Mouse (Mus musculus): Measurements from ENCODE around the gene Phlpp1. TPM values are rescaled to one million over a fixed set of nuclear protein-coding genes. Genes with fewer than 3 reads are reported as not detected.

Gene Phlpp1
- polyA plus RNA-seq, 1 experiment from 2014 or later, result 4.8 TPM

- ATAC-seq (ENCODE audit: low FRiP score, low TSS enrichment), result no peak
- Histone ChIP-seq H3K4me3 (ENCODE audit: low read length) (no peak overlapping the region), H3K27ac (ENCODE audit: low read depth, low read length) (no peak overlapping the region), H3K9ac (ENCODE audit: low read depth, low read length) (no peak overlapping the region), H3K4me2 (replicated peaks; ENCODE audit: low read depth, low read length) (no peak overlapping the region), H3K36me3 (ENCODE audit: control insufficient read depth, insufficient read depth, low read length) (no peaks in the 10 kb centered on the region), H3K4me1 (ENCODE audit: control insufficient read depth, insufficient read depth, low read length) (0 out of 2 replicates have a peak, but pooled peaks cover 5% of the 10 kb centered on the region), H3K27me3 (ENCODE audit: control insufficient read depth, insufficient read depth, low read length) (no peaks in the 10 kb centered on the region), H3K9me3 (ENCODE audit: control insufficient read depth, low read length) (no peaks in the 10 kb centered on the region)
- WGBS, result 90% methylated on average over 5 of the region's 5 CpGs
Measured at GRCm38 (mm10) chr1:106211146-106211545, 39.6 kb downstream of the Phlpp1 start.

GRCm38 (mm10) chr1:106220431-106220830 is 48.9 kb downstream of the Phlpp1 start:
- Histone ChIP-seq H3K4me2 (replicated peaks; ENCODE audit: low read depth, low read length) (no peak overlapping the region), H3K27me3 (ENCODE audit: control insufficient read depth, insufficient read depth, low read length) (no peaks in the 10 kb centered on the region), H3K36me3 (ENCODE audit: control insufficient read depth, insufficient read depth, low read length) (no peaks in the 10 kb centered on the region), H3K9me3 (ENCODE audit: control insufficient read depth, low read length) (0 out of 2 replicates have a peak, but pooled peaks cover 5% of the 10 kb centered on the region), H3K27ac (ENCODE audit: low read depth, low read length) (no peak overlapping the region), H3K4me3 (ENCODE audit: low read length) (no peak overlapping the region), H3K9ac (ENCODE audit: low read depth, low read length) (no peak overlapping the region), H3K4me1 (ENCODE audit: control insufficient read depth, insufficient read depth, low read length) (no peaks in the 10 kb centered on the region)
- no peak for ATAC-seq (ENCODE audit: low FRiP score, low TSS enrichment)
- WGBS, result 76% methylated on average over 6 of the region's 6 CpGs

- WGBS, result 90% methylated on average over 1 of the region's 1 CpGs
- H3K4me1 ChIP-seq (ENCODE audit: control insufficient read depth, insufficient read depth, low read length), result no peaks in the 10 kb centered on the region
- ATAC-seq (ENCODE audit: low FRiP score, low TSS enrichment), result no peak
- H3K27me3 ChIP-seq (ENCODE audit: control insufficient read depth, insufficient read depth, low read length), result no peaks in the 10 kb centered on the region
- no peak overlapping the region for H3K27ac ChIP-seq (ENCODE audit: low read depth, low read length)
- 0 out of 2 replicates have a peak, but pooled peaks cover 5% of the 10 kb centered on the region for H3K9me3 ChIP-seq (ENCODE audit: control insufficient read depth, low read length)
- H3K9ac ChIP-seq (ENCODE audit: low read depth, low read length), result no peak overlapping the region
- H3K4me3 ChIP-seq (ENCODE audit: low read length), result no peak overlapping the region
- H3K36me3 ChIP-seq (ENCODE audit: control insufficient read depth, insufficient read depth, low read length), result no peaks in the 10 kb centered on the region
- H3K4me2 ChIP-seq (replicated peaks; ENCODE audit: low read depth, low read length), result no peak overlapping the region
Measured at GRCm38 (mm10) chr1:106221371-106221770, 49.8 kb downstream of the Phlpp1 start.

GRCm38 (mm10) chr1:106221964-106222363 is 50.4 kb downstream of the Phlpp1 start:
- Histone ChIP-seq H3K4me2 (replicated peaks; ENCODE audit: low read depth, low read length) (no peak overlapping the region), H3K4me3 (ENCODE audit: low read length) (no peak overlapping the region), H3K9ac (ENCODE audit: low read depth, low read length) (no peak overlapping the region), H3K9me3 (ENCODE audit: control insufficient read depth, low read length) (0 out of 2 replicates have a peak, but pooled peaks cover 5% of the 10 kb centered on the region), H3K36me3 (ENCODE audit: control insufficient read depth, insufficient read depth, low read length) (no peaks in the 10 kb centered on the region), H3K4me1 (ENCODE audit: control insufficient read depth, insufficient read depth, low read length) (no peaks in the 10 kb centered on the region), H3K27me3 (ENCODE audit: control insufficient read depth, insufficient read depth, low read length) (no peaks in the 10 kb centered on the region), H3K27ac (ENCODE audit: low read depth, low read length) (no peak overlapping the region)
- no peak for ATAC-seq (ENCODE audit: low FRiP score, low TSS enrichment)
- WGBS, result 23% methylated on average over 2 of the region's 2 CpGs

GRCm38 (mm10) chr1:106226613-106227012 is 55.1 kb downstream of the Phlpp1 start:
- Histone ChIP-seq H3K9me3 (ENCODE audit: control insufficient read depth, low read length) (0 out of 2 replicates have a peak, but pooled peaks cover 5% of the 10 kb centered on the region), H3K9ac (ENCODE audit: low read depth, low read length) (no peak overlapping the region), H3K27me3 (ENCODE audit: control insufficient read depth, insufficient read depth, low read length) (no peaks in the 10 kb centered on the region), H3K4me2 (replicated peaks; ENCODE audit: low read depth, low read length) (no peak overlapping the region), H3K36me3 (ENCODE audit: control insufficient read depth, insufficient read depth, low read length) (no peaks in the 10 kb centered on the region), H3K27ac (ENCODE audit: low read depth, low read length) (no peak overlapping the region), H3K4me1 (ENCODE audit: control insufficient read depth, insufficient read depth, low read length) (no peaks in the 10 kb centered on the region), H3K4me3 (ENCODE audit: low read length) (no peak overlapping the region)
- ATAC-seq (ENCODE audit: low FRiP score, low TSS enrichment), result no peak
- 71% methylated on average over 7 of the region's 7 CpGs for WGBS

GRCm38 (mm10) chr1:106230313-106230712 is 58.8 kb downstream of the Phlpp1 start:
- Histone ChIP-seq H3K27me3 (ENCODE audit: control insufficient read depth, insufficient read depth, low read length) (no peaks in the 10 kb centered on the region), H3K9ac (ENCODE audit: low read depth, low read length) (no peak overlapping the region), H3K4me1 (ENCODE audit: control insufficient read depth, insufficient read depth, low read length) (no peaks in the 10 kb centered on the region), H3K27ac (ENCODE audit: low read depth, low read length) (no peak overlapping the region), H3K36me3 (ENCODE audit: control insufficient read depth, insufficient read depth, low read length) (no peaks in the 10 kb centered on the region), H3K4me2 (replicated peaks; ENCODE audit: low read depth, low read length) (no peak overlapping the region), H3K9me3 (ENCODE audit: control insufficient read depth, low read length) (no peaks in the 10 kb centered on the region), H3K4me3 (ENCODE audit: low read length) (no peak overlapping the region)
- WGBS, result 87% methylated on average over 3 of the region's 3 CpGs
- ATAC-seq (ENCODE audit: low FRiP score, low TSS enrichment), result no peak

GRCm38 (mm10) chr1:106231345-106231744 is 59.8 kb downstream of the Phlpp1 start:
- 88% methylated on average over 5 of the region's 5 CpGs for WGBS
- no peak for ATAC-seq (ENCODE audit: low FRiP score, low TSS enrichment)
- Histone ChIP-seq H3K4me2 (replicated peaks; ENCODE audit: low read depth, low read length) (no peak overlapping the region), H3K4me1 (ENCODE audit: control insufficient read depth, insufficient read depth, low read length) (no peaks in the 10 kb centered on the region), H3K27ac (ENCODE audit: low read depth, low read length) (no peak overlapping the region), H3K9ac (ENCODE audit: low read depth, low read length) (no peak overlapping the region), H3K36me3 (ENCODE audit: control insufficient read depth, insufficient read depth, low read length) (no peaks in the 10 kb centered on the region), H3K9me3 (ENCODE audit: control insufficient read depth, low read length) (no peaks in the 10 kb centered on the region), H3K4me3 (ENCODE audit: low read length) (no peak overlapping the region), H3K27me3 (ENCODE audit: control insufficient read depth, insufficient read depth, low read length) (no peaks in the 10 kb centered on the region)

GRCm38 (mm10) chr1:106231805-106232459 is 60.4 kb downstream of the Phlpp1 start:
- Histone ChIP-seq H3K27ac (ENCODE audit: low read depth, low read length) (no peak overlapping the region), H3K27me3 (ENCODE audit: control insufficient read depth, insufficient read depth, low read length) (no peaks in the 10 kb centered on the region), H3K9ac (ENCODE audit: low read depth, low read length) (no peak overlapping the region), H3K4me3 (ENCODE audit: low read length) (no peak overlapping the region), H3K4me1 (ENCODE audit: control insufficient read depth, insufficient read depth, low read length) (no peaks in the 10 kb centered on the region), H3K9me3 (ENCODE audit: control insufficient read depth, low read length) (no peaks in the 10 kb centered on the region), H3K36me3 (ENCODE audit: control insufficient read depth, insufficient read depth, low read length) (no peaks in the 10 kb centered on the region), H3K4me2 (replicated peaks; ENCODE audit: low read depth, low read length) (no peak overlapping the region)
- no peak for ATAC-seq (ENCODE audit: low FRiP score, low TSS enrichment)
- 88% methylated on average over 3 of the region's 3 CpGs for whole genome bisulfite sequencing

- no peak for ATAC-seq (ENCODE audit: low FRiP score, low TSS enrichment)
- no peaks in the 10 kb centered on the region for H3K9me3 ChIP-seq (ENCODE audit: control insufficient read depth, low read length)
- no peak overlapping the region for H3K4me2 ChIP-seq (replicated peaks; ENCODE audit: low read depth, low read length)
- H3K27ac ChIP-seq (ENCODE audit: low read depth, low read length), result no peak overlapping the region
- no peaks in the 10 kb centered on the region for H3K27me3 ChIP-seq (ENCODE audit: control insufficient read depth, insufficient read depth, low read length)
- 80% methylated on average over 4 of the region's 4 CpGs for WGBS
- H3K4me1 ChIP-seq (ENCODE audit: control insufficient read depth, insufficient read depth, low read length), result no peaks in the 10 kb centered on the region
- H3K9ac ChIP-seq (ENCODE audit: low read depth, low read length), result no peak overlapping the region
- no peak overlapping the region for H3K4me3 ChIP-seq (ENCODE audit: low read length)
- H3K36me3 ChIP-seq (ENCODE audit: control insufficient read depth, insufficient read depth, low read length), result no peaks in the 10 kb centered on the region
Measured at GRCm38 (mm10) chr1:106232460-106232850, 60.9 kb downstream of the Phlpp1 start.
